Mouse (Mus musculus) testis, postnatal 14 days (tissue): ENCODE results near the gene Slc44a5.

Experiments
- DNase-seq: peaks from one replicate; pipeline ENCODE4 v3.0.0; 2021; ENCODE audit warnings: low spot score

Gene Slc44a5

DNA sequence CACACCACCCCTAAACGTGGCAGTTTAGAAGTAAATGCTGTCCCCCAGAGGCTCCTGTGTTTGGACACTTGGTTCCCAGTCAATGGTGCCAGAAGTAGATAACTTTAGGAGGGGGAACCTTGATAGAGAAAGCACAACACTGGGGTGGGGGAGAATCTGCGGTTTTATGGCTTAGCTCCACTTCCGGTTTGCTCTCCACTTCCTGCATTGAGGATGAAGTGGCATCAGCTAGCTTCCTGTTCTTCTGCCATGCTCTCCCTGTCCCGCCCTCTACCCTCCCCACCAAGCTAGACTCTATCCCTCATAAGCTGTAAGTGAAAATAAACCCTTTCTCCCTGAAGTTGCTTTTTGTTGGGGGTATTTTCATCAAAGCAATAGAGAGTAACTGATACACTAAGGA is 327.9 kb downstream of the Slc44a5 start:
- no peak for DNase-seq

DNA sequence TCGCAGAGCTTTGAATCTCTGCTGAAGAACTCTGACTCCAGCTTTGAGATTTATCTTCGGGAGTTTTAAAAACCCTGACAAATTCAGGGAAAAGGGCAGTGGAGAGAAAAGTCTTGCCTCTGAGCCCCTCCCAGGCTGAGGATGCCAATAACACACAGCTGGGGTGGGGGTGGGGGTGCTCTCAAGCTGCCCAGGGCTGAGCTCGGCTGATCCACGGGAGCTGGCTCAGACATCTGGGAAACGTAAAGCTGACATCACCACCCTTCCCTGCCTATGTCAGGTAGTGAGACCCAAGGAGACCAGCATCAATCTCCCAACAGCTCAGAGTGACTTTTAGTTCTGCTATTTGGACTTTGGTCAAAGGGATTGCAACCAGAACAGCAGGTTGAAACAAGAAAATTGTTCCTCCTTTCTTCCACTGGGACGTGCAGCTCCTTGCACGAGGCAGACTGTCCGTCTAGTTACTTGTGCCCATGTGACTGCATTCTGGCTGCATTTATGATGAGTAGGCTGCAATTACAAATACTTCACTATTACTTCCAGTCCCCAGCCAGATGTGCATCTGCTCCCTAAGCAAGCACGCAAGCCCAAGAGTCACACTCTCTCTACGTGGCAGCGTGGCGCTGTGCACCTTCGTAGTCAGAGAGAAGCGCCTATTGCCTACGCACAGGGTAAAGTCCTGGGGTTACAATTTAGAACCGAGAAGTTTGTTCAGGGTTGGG is 332.1 kb downstream of the Slc44a5 start:
- no peak for DNase-seq

DNA sequence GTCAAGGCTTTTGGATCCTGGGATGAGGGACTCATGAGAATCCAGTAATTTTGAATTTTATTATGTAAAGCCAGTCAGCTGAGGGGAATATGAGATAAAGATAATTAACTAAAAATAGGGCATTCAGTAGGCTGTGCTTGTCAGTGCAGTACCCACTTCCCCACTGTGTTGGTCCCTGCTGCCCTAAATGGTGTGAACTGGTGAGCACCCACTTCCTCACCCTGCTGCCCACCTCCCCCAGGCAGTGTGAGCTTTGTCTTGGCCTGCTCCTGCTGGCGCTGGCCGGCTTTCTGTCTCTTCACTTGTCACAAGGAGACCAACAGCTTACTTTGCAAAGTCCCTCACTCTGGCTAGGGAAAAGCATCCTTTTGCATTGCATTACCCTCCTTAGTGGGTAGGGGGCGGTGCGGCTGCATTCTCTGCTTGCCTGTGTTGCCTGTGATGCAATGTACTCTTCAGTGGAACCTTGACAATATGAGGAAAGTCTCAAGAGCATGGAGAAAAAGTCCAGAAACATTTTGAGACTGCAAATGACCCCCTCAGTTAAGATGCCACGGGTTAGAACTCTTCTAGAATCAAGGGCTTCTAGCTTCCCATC is 344.5 kb downstream of the Slc44a5 start:
- DNase-seq = no peak
